Mouse (Mus musculus) retina, adult 2 months (tissue): ENCODE data around the gene Ryr1.
"Not testable (repeated sequence)": the region's sequence is repeated elsewhere in the genome, so short reads cannot be mapped to it uniquely, and the experiment has no call there.

Source experiments
- DNase-seq: peaks from one replicate; pipeline ENCODE4 v3.0.0-alpha.2; 2012; ENCODE audit warnings: low read depth, low spot score

Ryr1 gene

GRCm38 (mm10) chr7:29084411-29084810, 40.6 kb downstream of the Ryr1 start:
- DNase-seq: no peak

- DNase-seq: no peak
Observed at GRCm38 (mm10) chr7:29079419-29079950, 45.5 kb downstream of the Ryr1 start.

GRCm38 (mm10) chr7:29076977-29077376, 48.0 kb downstream of the Ryr1 start:
- no peak for DNase-seq

- no peak for DNase-seq
Observed at GRCm38 (mm10) chr7:29075208-29075607, 49.8 kb downstream of the Ryr1 start.

- no peak for DNase-seq
Observed at GRCm38 (mm10) chr7:29072689-29073088, 52.3 kb downstream of the Ryr1 start.

- DNase-seq: no peak
Observed at GRCm38 (mm10) chr7:29071169-29071891, 53.6 kb downstream of the Ryr1 start.

- no peak for DNase-seq
Observed at GRCm38 (mm10) chr7:29070364-29071168, 54.4 kb downstream of the Ryr1 start.

- no peak for DNase-seq
Observed at GRCm38 (mm10) chr7:29067758-29068157, 57.2 kb downstream of the Ryr1 start.

- DNase-seq: not testable (repeated sequence)
Observed at GRCm38 (mm10) chr7:29063476-29063875, 61.5 kb downstream of the Ryr1 start.

- DNase-seq: no peak
Observed at GRCm38 (mm10) chr7:29061522-29062037, 63.4 kb downstream of the Ryr1 start.

- DNase-seq: no peak
Observed at GRCm38 (mm10) chr7:29059445-29059844, 65.5 kb downstream of the Ryr1 start.

GRCm38 (mm10) chr7:29052821-29053220, 72.2 kb downstream of the Ryr1 start:
- no peak for DNase-seq

GRCm38 (mm10) chr7:29050797-29051196, 74.2 kb downstream of the Ryr1 start:
- DNase-seq: no peak

- no peak for DNase-seq
Observed at GRCm38 (mm10) chr7:29048615-29049014, 76.4 kb downstream of the Ryr1 start.

- DNase-seq: no peak
Observed at GRCm38 (mm10) chr7:29048070-29048469, 76.9 kb downstream of the Ryr1 start.

GRCm38 (mm10) chr7:29046533-29046932, 78.4 kb downstream of the Ryr1 start:
- DNase-seq: no peak

GRCm38 (mm10) chr7:29044302-29044701, 80.7 kb downstream of the Ryr1 start:
- DNase-seq: no peak

- DNase-seq: no peak
Observed at GRCm38 (mm10) chr7:29043674-29044057, 81.3 kb downstream of the Ryr1 start.

- DNase-seq: no peak
Observed at GRCm38 (mm10) chr7:29043016-29043673, 81.8 kb downstream of the Ryr1 start.

GRCm38 (mm10) chr7:29041194-29041593, 83.8 kb downstream of the Ryr1 start:
- DNase-seq: no peak

GRCm38 (mm10) chr7:29039985-29040661, 84.9 kb downstream of the Ryr1 start:
- no peak for DNase-seq
